Comparison of ENCODE assay signal across 23 mouse cellular contexts in genomic region chr6:52532144-52532492, GRCm38 (mm10).
DNase-seq lines count a peak whose midpoint lies in the region; ATAC-seq lines count a peak whose summit lies in the region.
"Had no signal": no experiment of that assay in that cellular context is flagged by ENCODE, and none has a peak within 500 bp of the region (broad histone marks: within the 10 kb centered on the region; RNA-seq: fewer than 3 reads in every experiment).

No protein-coding gene starts in this region.

- no peaks in the 10 kb centered on the region for H3K27me3 ChIP-seq in hindbrain, embryonic 12.5 days
- H3K27me3 ChIP-seq: forebrain, embryonic 12.5 days; hindbrain, embryonic 15.5 days; liver, embryonic 12.5 days; megakaryocyte, embryonic 14.5 days; neural tube, embryonic 13.5 days had no signal

- H3K4me2 ChIP-seq in hindbrain, embryonic 12.5 days (replicated peaks): no peak overlapping the region
- H3K4me2 ChIP-seq: forebrain, embryonic 12.5 days; hindbrain, embryonic 15.5 days; limb, embryonic 12.5 days; liver, embryonic 12.5 days; neural tube, embryonic 13.5 days had no signal

- H3K27ac ChIP-seq in hindbrain, embryonic 12.5 days: no peak overlapping the region
- H3K27ac ChIP-seq: forebrain, embryonic 12.5 days; heart, embryonic 10.5 days; hindbrain, embryonic 15.5 days; limb, embryonic 12.5 days; liver, embryonic 12.5 days; neural tube, embryonic 13.5 days had no signal

- intact Hi-C loops in gastrocnemius, postnatal 36 days (cut with DNase I): no loop called here

- H3K4me1 ChIP-seq in hindbrain, embryonic 12.5 days: no peaks in the 10 kb centered on the region
- H3K4me1 ChIP-seq: forebrain, embryonic 12.5 days; hindbrain, embryonic 15.5 days; limb, embryonic 12.5 days; liver, embryonic 12.5 days; neural tube, embryonic 13.5 days had no signal

- H3K4me3 ChIP-seq in hindbrain, embryonic 12.5 days: no peak overlapping the region
- H3K4me3 ChIP-seq: forebrain, embryonic 12.5 days; heart, embryonic 10.5 days; hindbrain, embryonic 15.5 days; limb, embryonic 12.5 days; liver, embryonic 12.5 days; megakaryocyte, embryonic 14.5 days; neural tube, embryonic 13.5 days had no signal

- ATAC-seq in cerebellum, adult (ENCODE audit: insufficient number of reproducible peaks, low FRiP score, low TSS enrichment): 0 out of 2 replicates have a peak, but pooled peaks have one; percentile 37
- ATAC-seq in hindbrain, embryonic 12.5 days (ENCODE audit: low FRiP score): no peak
- ATAC-seq: intestine, embryonic 16.5 days; liver, embryonic 12.5 days had no signal

- WGBS in hindbrain, embryonic 12.5 days: 84% methylated on average over 8 of the region's 8 CpGs

- no peak for DNase-seq in cerebellum, adult 11 months
- DNase-seq in gastrocnemius, adult 8-10 months (ENCODE audit: low spot score in 2 of 2): peak; percentile 12 to 28
- DNase-seq in gastrocnemius, postnatal 36 days: no peak
- peak; percentile 12 for DNase-seq in right cerebral cortex, adult 18-20 months
- DNase-seq in right cerebral cortex, postnatal 4 days: no peak
- DNase-seq in layer of hippocampus, adult 18-20 months (ENCODE audit: low spot score in 2 of 2): no peak
- DNase-seq: adrenal gland, adult 2 months; heart, postnatal 36 days; kidney, postnatal 4 days; lung, adult 2 months; midbrain, embryonic 14.5 days; spleen, adult 18-20 months; thymus, postnatal 36 days had no signal

- H3K9ac ChIP-seq in hindbrain, embryonic 12.5 days: no peak overlapping the region
- H3K9ac ChIP-seq: forebrain, embryonic 12.5 days; hindbrain, embryonic 15.5 days; limb, embryonic 12.5 days; liver, embryonic 12.5 days; neural tube, embryonic 13.5 days had no signal

- peaks cover 3% of the 10 kb centered on the region; the same call in 1 of the 2 replicates for H3K9me3 ChIP-seq in hindbrain, embryonic 12.5 days (replicated peaks)
- H3K9me3 ChIP-seq: hindbrain, embryonic 15.5 days; liver, embryonic 12.5 days had no signal

- H3K36me3 ChIP-seq in hindbrain, embryonic 12.5 days: peaks cover 2% of the 10 kb centered on the region; the same call in 1 of the 2 replicates

Comparison
In these comparisons a context has a peak if more than half of its experiments do, and no peak if none do; other contexts are left out.
1. DNase-seq: peak in gastrocnemius, adult 8-10 months (2 of 2) and right cerebral cortex, adult 18-20 months (single experiment); none in cerebellum, adult 11 months (single experiment), gastrocnemius, postnatal 36 days (0 of 2), right cerebral cortex, postnatal 4 days (single experiment) and layer of hippocampus, adult 18-20 months (0 of 2).